Mouse (Mus musculus): Measurements from ENCODE around the gene Gm14401. TPM values are rescaled to one million over a fixed set of nuclear protein-coding genes. Genes with fewer than 3 reads are reported as not detected.
"Not testable (repeated sequence)": the region's sequence is repeated elsewhere in the genome, so short reads cannot be mapped to it uniquely, and the experiment has no call there.

Gene Gm14401
- polyA plus RNA-seq (2016; fragmentation: Nextera tagmentation; extraction: Ambion mirVana): 0.23 TPM in 1 of 2 replicates, not detected in the other

DNA sequence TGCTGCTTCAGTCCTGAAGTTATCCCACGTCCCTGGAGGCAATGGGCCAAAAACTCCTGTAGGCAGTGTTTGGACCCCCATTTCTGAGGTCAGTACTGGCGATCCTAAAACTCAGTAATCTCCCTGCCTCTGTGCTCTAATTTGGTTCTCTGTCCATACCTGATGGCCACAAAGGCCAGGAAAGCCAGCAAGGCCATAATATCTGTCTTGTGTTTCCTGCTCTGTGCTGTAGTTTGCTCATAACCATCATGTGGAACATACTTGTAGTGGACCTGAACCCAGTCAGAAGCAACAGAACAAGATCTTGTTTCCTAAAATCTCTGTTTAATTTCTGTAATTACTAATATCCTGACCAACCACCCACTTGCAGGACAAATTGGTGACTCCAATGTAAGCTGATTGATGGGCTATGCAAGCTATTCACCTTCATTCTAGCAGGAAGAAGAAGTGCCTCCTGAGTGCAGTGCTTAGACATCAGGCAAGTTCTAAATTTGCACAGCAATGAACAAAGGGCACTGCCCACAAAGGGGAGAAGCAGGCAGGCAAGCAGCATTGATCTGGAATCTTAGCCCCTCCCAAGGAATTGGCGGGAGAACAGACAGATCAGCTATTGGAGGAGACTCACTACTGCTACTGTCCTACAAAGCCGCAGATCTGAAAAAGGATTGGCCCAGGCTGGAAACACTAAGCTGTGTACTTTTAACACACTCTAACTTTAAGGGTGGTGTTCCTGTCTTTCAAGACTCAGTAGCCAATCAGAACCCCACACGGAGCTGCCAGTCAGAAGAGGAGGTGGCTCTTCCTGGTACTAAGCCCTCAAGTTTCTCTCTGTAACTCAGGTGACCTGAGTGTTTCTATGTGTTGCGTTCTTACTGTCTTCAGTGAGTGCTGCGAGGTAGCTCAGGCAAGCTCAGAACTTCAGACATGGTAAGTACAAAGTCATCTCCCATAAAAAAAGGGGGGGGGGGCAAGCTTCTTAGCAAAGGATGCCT, at the start of gene Gm14401:
Gm14401 (plus strand) TSS at position 889 of the 992 bp plus-strand sequence.
- not testable (repeated sequence) for H3K36me3 ChIP-seq; H3K27me3 ChIP-seq (ENCODE audit: insufficient read depth, poor library complexity, severe bottlenecking); H3K27ac ChIP-seq; H3K4me1 ChIP-seq; H3K9me3 ChIP-seq; DNase-seq (ENCODE audit: low spot score); H3K4me3 ChIP-seq
- WGBS: 63% methylated on average over 7 of the region's 7 CpGs

DNA sequence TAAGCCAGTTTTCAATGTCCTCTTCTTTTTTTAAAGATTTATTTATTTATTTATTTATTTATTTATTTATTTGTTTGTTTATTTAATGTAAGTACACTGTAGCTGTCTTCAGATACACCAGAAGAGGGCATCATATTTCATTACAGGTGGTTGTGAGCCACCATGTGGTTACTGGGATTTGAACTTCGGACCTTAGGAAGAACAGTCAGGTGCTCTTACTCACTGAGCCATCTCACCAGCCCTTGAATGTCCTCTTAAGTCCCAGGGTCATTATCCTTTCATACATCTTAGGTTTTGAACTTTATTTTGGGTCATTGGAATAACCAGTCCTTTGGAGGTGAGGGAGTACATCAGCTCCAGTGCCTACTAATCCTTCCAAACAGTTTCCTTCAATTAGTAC, 1.3 kb upstream of the Gm14401 start:
- not testable (repeated sequence) for H3K9me3 ChIP-seq; H3K4me1 ChIP-seq; H3K27me3 ChIP-seq (ENCODE audit: insufficient read depth, poor library complexity, severe bottlenecking); DNase-seq (ENCODE audit: low spot score); H3K36me3 ChIP-seq; H3K4me3 ChIP-seq; H3K27ac ChIP-seq
- WGBS: 86% methylated on average over 1 of the region's 1 CpGs

DNA sequence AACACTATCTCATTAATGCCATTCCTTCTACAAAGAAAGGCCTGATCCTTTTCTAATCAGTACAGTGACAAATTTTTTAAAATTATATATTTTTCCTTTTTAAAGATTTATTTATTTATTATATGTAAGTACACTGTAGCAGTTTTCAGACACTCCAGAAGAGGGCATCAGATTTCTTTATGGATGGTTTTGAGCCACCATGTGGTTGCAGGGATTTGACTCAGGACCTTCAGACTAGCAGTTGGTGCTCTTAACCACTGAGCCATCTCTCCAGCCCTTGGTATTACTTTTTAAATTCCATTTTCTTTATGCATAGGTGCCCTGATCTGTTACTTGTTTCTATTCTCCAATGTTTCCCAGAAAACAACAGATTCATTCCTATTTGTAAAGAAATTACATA, 895 bp downstream of the Gm14401 start:
- H3K4me3 ChIP-seq, H3K9me3 ChIP-seq: not testable (repeated sequence)

DNA sequence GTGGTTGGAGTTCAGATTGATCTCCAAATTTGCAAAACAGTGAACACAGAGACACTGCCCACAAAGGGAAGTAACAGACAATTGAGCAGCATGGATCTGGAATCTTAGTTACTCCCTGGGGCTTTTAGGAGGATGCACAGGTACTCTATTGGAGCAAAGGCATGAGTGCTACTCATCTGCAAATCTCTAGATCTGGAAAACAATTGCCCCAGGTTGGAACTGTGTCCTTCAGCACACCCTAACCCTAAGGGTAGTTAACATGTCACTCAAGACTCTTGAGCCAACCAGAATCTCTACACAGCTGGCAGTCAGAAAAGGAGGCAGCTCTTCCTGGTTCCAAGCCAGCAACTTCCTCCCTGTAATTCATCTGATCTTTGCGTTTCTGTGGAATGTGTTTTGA, 5.7 kb downstream of the Gm14401 start:
- DNase-seq (ENCODE audit: low spot score): not testable (repeated sequence)
- 63% methylated on average over 1 of the region's 1 CpGs for WGBS

More for the DNA sequence above, 895 bp downstream of the Gm14401 start:
- H3K27ac ChIP-seq; H3K36me3 ChIP-seq; H3K4me1 ChIP-seq; H3K27me3 ChIP-seq (ENCODE audit: insufficient read depth, poor library complexity, severe bottlenecking); DNase-seq (ENCODE audit: low spot score): not testable (repeated sequence)

DNA sequence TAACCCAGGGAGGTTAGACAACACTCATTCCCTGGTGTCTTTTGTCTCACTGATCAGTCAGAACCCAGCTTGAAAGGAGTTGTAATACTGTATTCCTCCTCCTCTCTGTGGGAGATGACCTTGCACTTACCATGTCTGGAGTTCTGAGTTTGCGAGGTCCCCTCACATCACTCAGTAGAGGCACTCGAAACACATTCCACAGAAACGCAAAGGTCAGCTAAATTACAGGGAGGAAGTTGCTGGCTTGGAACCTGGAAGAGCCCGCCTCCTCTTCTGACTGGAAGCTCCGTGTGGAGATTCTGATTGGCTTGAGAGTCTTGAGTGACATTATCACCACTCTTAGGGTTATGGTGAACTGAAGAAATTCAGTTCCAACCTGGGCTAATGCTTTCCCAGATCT, 35.0 kb downstream of the Gm14401 start:
- 75% methylated on average over 5 of the region's 5 CpGs for WGBS
- not testable (repeated sequence) for H3K4me3 ChIP-seq

More for the DNA sequence above, 5.7 kb downstream of the Gm14401 start:
- not testable (repeated sequence) for H3K27me3 ChIP-seq (ENCODE audit: insufficient read depth, poor library complexity, severe bottlenecking); H3K4me3 ChIP-seq; H3K9me3 ChIP-seq; H3K36me3 ChIP-seq; H3K4me1 ChIP-seq; H3K27ac ChIP-seq

DNA sequence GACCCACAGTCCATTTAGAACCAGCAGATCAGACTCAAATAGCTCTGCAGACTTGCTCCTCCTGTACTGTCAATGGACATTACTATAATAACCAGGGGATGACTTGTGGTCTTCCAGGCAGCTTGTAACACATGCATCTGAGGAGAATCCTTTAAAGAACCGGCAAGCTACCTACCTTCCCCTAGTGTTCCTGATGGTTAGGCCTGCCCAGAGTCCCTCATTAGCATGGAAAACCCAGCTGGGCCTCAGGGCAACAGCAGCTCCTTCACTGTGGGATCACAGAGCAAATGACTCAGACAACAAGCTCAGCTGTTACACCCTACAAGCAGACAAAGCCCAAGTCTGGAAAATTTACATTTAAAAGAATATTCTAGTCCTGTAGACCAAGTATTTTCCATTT, 55.0 kb downstream of the Gm14401 start:
- 43% methylated on average over 1 of the region's 1 CpGs for WGBS

More for the DNA sequence above, 35.0 kb downstream of the Gm14401 start:
- not testable (repeated sequence) for H3K36me3 ChIP-seq; DNase-seq (ENCODE audit: low spot score); H3K4me1 ChIP-seq; H3K27ac ChIP-seq; H3K9me3 ChIP-seq; H3K27me3 ChIP-seq (ENCODE audit: insufficient read depth, poor library complexity, severe bottlenecking)

More for the DNA sequence above, 55.0 kb downstream of the Gm14401 start:
- not testable (repeated sequence) for H3K36me3 ChIP-seq; H3K27ac ChIP-seq; H3K4me1 ChIP-seq; H3K9me3 ChIP-seq; H3K27me3 ChIP-seq (ENCODE audit: insufficient read depth, poor library complexity, severe bottlenecking); DNase-seq (ENCODE audit: low spot score); H3K4me3 ChIP-seq

Other genes starting within 250 kb of the Gm14401 start
- gene Gm14408, start 243.2 kb upstream of the Gm14401 start, polyA plus RNA-seq (2016; fragmentation: Nextera tagmentation; extraction: Ambion mirVana): not detected in 2 replicates
- gene Gm14296, start 146.5 kb upstream of the Gm14401 start, polyA plus RNA-seq (2016; fragmentation: Nextera tagmentation; extraction: Ambion mirVana): 12.1 and 12.4 TPM in 2 replicates
- 10.0 and 15.4 TPM in 2 replicates for gene Gm14419, start 73.4 kb upstream of the Gm14401 start, polyA plus RNA-seq (2016; fragmentation: Nextera tagmentation; extraction: Ambion mirVana)
- 16.0 and 29.4 TPM in 2 replicates for gene Gm14410, start 132.1 kb downstream of the Gm14401 start, polyA plus RNA-seq (2016; fragmentation: Nextera tagmentation; extraction: Ambion mirVana)
- gene Gm14409, start 192.7 kb downstream of the Gm14401 start, polyA plus RNA-seq (2016; fragmentation: Nextera tagmentation; extraction: Ambion mirVana): not detected in 2 replicates
- 0.23 and 0.54 TPM in 2 replicates for gene Gm14412, start 250.0 kb downstream of the Gm14401 start, polyA plus RNA-seq (2016; fragmentation: Nextera tagmentation; extraction: Ambion mirVana)

Measured in heart, embryonic 10.5 days (tissue).